Mouse (Mus musculus) heart, postnatal 0 days (tissue): ENCODE measurements around the gene Vamp8. TPM values are rescaled to one million over a fixed set of nuclear protein-coding genes. Genes with fewer than 3 reads are reported as not detected.

Experiments
- ATAC-seq: fragments of 200-750 bp; cut with Nextera tagmentation; 2 replicates; pipeline ENCODE4 v1.8.0; 2017; ENCODE audit warnings: low read depth, moderate number of reproducible peaks, moderate library complexity; ENCODE audit not compliant: insufficient read depth
- DNase-seq: peaks from one replicate; pipeline ENCODE4 v3.0.0-alpha.2; 2016; ENCODE audit warnings: low spot score
- H3K27ac ChIP-seq: fragments of 300-500 bp; sonication (generic); 2 replicates; pipeline ENCODE4 v1.5.1; 2014; ENCODE audit warnings: low read depth, mild to moderate bottlenecking
- H3K27me3 ChIP-seq: fragments of 300-500 bp; sonication (generic); 2 replicates; pipeline ENCODE4 v1.6.1; 2014; ENCODE audit warnings: low read length, mixed read lengths; ENCODE audit not compliant: control insufficient read depth, insufficient read depth
- H3K36me3 ChIP-seq: fragments of 300-500 bp; sonication (generic); replicated peaks from 2 replicates; pipeline ENCODE4 v1.6.1; 2014; ENCODE audit warnings: low read length, mixed read lengths; ENCODE audit not compliant: control insufficient read depth, insufficient read depth
- H3K4me1 ChIP-seq: fragments of 300-500 bp; sonication (generic); 2 replicates; pipeline ENCODE4 v1.6.1; 2014; ENCODE audit warnings: antibody characterized with exemption; ENCODE audit not compliant: control insufficient read depth, insufficient read depth
- H3K4me2 ChIP-seq: fragments of 300-500 bp; sonication (generic); 2 replicates; pipeline ENCODE4 v1.6.1; 2014; ENCODE audit warnings: low read depth, mild to moderate bottlenecking, low read length, moderate library complexity
- H3K4me3 ChIP-seq: fragments of 300-500 bp; sonication (generic); 2 replicates; pipeline ENCODE4 v1.5.1; 2014; ENCODE audit warnings: low read depth, low read length
- H3K9ac ChIP-seq: fragments of 300-500 bp; sonication (generic); replicated peaks from 2 replicates; pipeline ENCODE4 v1.6.1; 2014; ENCODE audit warnings: low read depth, low read length, mixed read lengths
- H3K9me3 ChIP-seq: fragments of 300-500 bp; sonication (generic); replicated peaks from 2 replicates; pipeline ENCODE4 v1.6.1; 2016; ENCODE audit warnings: low read length; ENCODE audit not compliant: control insufficient read depth
- CTCF ChIP-seq: IDR thresholded peaks from 2 replicates; pipeline ENCODE4 v1.5.1; 2016; ENCODE audit warnings: antibody characterized with exemption, control low read depth, low read depth
- EP300 ChIP-seq: IDR thresholded peaks from 2 replicates; pipeline ENCODE4 v1.6.1; 2016; ENCODE audit warnings: antibody characterized with exemption, low read depth
- WGBS: fragments of 180-500 bp; shearing (Covaris S2); extraction: QIAGEN DNeasy Blood & Tissue Kit; methylation state at CpG from one replicate; pipeline ENCODE4 v1.1.7; 2014; 5-methylcytosine and 5-hydroxymethylcytosine counted together
- polyA plus RNA-seq: library from polyadenylated mRNA; unstranded; fragments of >200 nt; fragmentation: Nextera tagmentation; extraction: Ambion mirVana; gene quantifications from 2 replicates; pipeline ENCODE4 v1.2.1, GENCODE M21; 2015
- total RNA-seq: library from RNA; depleted of rRNA; stranded (reverse); fragments of >200 nt; gene quantifications from 2 replicates; pipeline ENCODE4 v1.2.3, GENCODE M21; 2014; ENCODE audit warnings: low replicate concordance

Vamp8 gene
- total and polyA plus RNA-seq, 2 experiments from 2014 or later: 69.8 to 174 TPM

DNA sequence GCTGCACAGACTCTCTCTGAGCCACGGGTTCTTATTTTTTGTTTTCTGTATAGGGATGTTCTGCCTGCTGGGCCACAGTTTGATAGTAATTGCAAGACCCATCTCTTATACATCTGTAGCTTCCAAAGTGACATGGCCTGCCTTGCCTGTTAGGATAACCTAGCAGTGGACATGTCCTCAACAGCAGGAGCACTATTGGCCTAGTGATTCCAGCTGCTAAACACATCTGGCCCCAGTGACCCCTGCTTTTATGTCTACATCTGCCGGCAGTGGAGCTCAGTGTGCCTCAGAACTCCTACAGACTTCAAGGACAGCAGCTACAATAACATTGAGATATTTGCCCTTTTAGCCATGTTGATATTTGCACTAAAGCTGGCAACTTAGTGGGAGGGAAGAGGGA is 9.5 kb upstream of the Vamp8 start:
- no peak for TF ChIP-seq CTCF
- TF ChIP-seq EP300: no peak
- 56% methylated on average over 2 of the region's 2 CpGs for WGBS
- no peaks in the 10 kb centered on the region for H3K9me3 ChIP-seq

DNA sequence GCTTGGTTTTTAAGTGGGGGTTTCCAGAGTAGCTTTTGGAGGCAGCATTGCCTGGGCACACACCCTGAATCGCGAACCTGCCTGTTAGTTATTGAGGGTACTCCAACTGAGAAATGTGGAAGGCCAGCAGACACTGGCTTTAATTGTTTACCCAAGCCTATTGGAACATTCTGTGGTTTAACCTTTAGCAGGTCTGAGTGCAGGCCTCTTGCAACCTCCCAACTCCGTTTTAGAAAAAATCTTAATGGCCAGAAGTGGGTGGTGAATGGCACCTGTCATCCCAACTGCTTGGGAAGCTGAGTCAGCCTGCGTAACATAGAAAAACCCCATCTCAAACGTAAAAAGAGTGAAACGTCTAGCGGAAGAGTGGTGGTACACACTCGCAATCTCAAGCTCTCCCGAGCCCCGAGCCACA is 6.3 kb upstream of the Vamp8 start:
- H3K4me2 ChIP-seq: no peak overlapping the region
- no peaks in the 10 kb centered on the region for H3K9me3 ChIP-seq
- WGBS: 76% methylated on average over 10 of the region's 10 CpGs
- H3K9ac ChIP-seq: no peak overlapping the region
- TF ChIP-seq CTCF: no peak
- TF ChIP-seq EP300: no peak
- H3K4me3 ChIP-seq: no peak overlapping the region
- ATAC-seq (no peak), DNase-seq (no peak)
- H3K36me3 ChIP-seq: no peaks in the 10 kb centered on the region
- H3K27me3 ChIP-seq: no peaks in the 10 kb centered on the region
- H3K27ac ChIP-seq: no peak overlapping the region
- H3K4me1 ChIP-seq: no peaks in the 10 kb centered on the region

More for the DNA sequence above, 9.5 kb upstream of the Vamp8 start:
- no peak overlapping the region for H3K4me2 ChIP-seq
- no peaks in the 10 kb centered on the region for H3K27me3 ChIP-seq
- no peak overlapping the region for H3K9ac ChIP-seq
- H3K4me1 ChIP-seq: no peaks in the 10 kb centered on the region
- no peak overlapping the region for H3K4me3 ChIP-seq
- no peak overlapping the region for H3K27ac ChIP-seq
- no peaks in the 10 kb centered on the region for H3K36me3 ChIP-seq
- ATAC-seq (no peak), DNase-seq (no peak)

DNA sequence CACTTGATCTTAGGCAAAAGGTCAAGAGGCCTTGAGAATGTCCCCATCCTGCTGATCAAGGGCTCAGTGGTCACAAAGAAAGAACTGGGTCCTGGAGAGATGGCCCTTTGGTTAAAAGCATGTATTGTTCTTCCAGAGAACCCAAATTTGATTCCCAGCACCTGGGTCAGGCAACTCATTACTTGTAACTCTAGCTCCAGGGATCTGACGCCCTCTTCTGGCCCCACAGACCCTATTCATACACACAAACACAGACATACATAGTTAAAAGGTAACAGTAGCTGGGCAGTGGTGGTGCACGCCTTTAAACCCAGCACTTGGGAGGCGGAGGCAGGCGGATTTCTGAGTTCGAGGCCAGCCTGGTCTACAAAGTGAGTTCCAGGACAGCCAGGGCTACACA is 1.8 kb upstream of the Vamp8 start:
- H3K27me3 ChIP-seq: no peaks in the 10 kb centered on the region
- H3K9ac ChIP-seq: no peak overlapping the region
- TF ChIP-seq CTCF (no peak), EP300 (no peak)
- no peak overlapping the region for H3K4me3 ChIP-seq
- 0 out of 2 replicates have a peak, but pooled peaks cover 3% of the 10 kb centered on the region for H3K36me3 ChIP-seq
- H3K4me1 ChIP-seq: peaks cover 17% of the 10 kb centered on the region
- ATAC-seq: no peak
- H3K9me3 ChIP-seq: no peaks in the 10 kb centered on the region
- no peak for DNase-seq
- H3K27ac ChIP-seq: 0 out of 2 replicates have a peak overlapping the region, but pooled peaks have one; percentile 2
- WGBS: 90% methylated on average over 5 of the region's 5 CpGs
- H3K4me2 ChIP-seq: no peak overlapping the region

DNA sequence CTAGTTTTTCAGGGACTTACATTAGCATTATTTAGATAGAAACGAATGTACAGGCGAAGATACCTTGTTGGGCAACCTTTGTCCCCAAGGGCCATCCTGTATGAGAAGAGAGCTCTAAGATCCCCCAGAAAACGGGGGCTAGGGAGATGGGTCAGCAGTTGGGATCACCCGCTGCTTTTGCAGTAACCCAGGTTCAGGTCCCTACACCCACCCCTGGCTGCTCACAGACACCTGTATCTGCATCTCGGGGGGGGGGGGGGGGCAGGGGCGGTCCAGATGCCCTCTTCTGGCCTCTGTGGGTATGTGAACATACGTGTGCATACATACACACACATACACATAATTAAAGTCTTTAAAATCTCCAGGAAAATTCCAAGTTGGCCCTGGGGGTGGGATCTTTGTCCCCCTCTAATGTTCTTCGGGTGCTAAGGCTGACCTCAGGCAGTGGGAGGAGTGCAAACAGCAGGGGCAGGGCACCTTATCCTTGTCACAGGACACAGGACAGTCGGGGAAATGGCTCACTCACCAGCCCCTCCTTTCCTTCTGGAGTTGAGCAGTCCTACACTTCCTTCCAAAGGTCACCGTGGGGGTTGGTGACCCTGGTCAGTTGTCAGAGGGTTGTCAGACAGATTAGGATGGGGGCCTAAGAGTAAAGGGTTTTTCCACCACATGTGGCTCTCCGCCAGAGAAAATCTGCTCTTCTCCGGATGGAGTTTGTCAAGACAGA is 455 bp upstream of the Vamp8 start:
- peak overlapping the region; percentile 76 for H3K9ac ChIP-seq
- H3K4me1 ChIP-seq: peaks cover 17% of the 10 kb centered on the region
- DNase-seq (peak; percentile 68), ATAC-seq (peak; percentile 58)
- peak overlapping the region; percentile 72 for H3K4me2 ChIP-seq
- peaks cover 13% of the 10 kb centered on the region; the same call in 1 of the 2 replicates for H3K36me3 ChIP-seq
- peak overlapping the region; percentile 57 for H3K4me3 ChIP-seq
- TF ChIP-seq CTCF (no peak), EP300 (no peak)
- WGBS: 18% methylated on average over 12 of the region's 12 CpGs
- peak overlapping the region; percentile 99 for H3K27ac ChIP-seq
- H3K27me3 ChIP-seq: no peaks in the 10 kb centered on the region
- H3K9me3 ChIP-seq: no peaks in the 10 kb centered on the region

DNA sequence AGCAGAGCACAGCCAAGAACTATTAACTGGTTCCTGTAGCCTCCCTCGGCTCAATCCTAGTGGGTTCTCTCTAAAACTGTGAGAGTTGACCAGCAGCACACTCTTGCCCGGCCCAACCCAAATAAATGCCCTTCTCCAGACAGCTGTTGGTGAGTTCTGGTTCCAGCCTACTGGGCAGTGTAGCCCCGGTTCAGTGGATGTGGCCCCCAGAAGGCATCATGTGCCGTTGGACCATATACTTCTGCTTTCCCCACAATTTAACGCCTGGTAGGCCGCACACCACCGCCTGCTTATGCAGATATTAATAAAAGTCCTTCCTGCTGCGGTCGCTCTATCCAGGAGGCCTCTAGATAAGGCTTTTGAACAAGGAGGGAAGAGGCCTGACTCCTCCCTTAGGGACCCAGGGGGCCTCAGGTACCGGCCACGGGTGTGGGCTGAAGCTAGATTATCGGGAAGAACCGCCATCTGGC is 997 bp downstream of the Vamp8 start:
- Histone ChIP-seq H3K27ac (peak overlapping the region; percentile 99), H3K9me3 (no peaks in the 10 kb centered on the region), H3K4me1 (peaks cover 17% of the 10 kb centered on the region), H3K27me3 (no peaks in the 10 kb centered on the region), H3K4me2 (peak overlapping the region; percentile 72), H3K9ac (peak overlapping the region; percentile 76), H3K4me3 (peak overlapping the region; percentile 57), H3K36me3 (peaks cover 28% of the 10 kb centered on the region)
- peak; percentile 59 for DNase-seq
- 3% methylated on average over 13 of the region's 13 CpGs for WGBS
- ATAC-seq: peak; percentile 45
- no peak for TF ChIP-seq CTCF
- TF ChIP-seq EP300: no peak
